Mouse (Mus musculus): Measurements from ENCODE around the gene Cd7.

GRCm38 (mm10) chr11:121067895-121068294 is 28.7 kb upstream of the Cd7 start:
- TF ChIP-seq CHD2 (IDR thresholded peaks at IDR 0.05; ENCODE audit: low read depth, low read length) (no peak), ZC3H11A (IDR thresholded peaks at IDR 0.05; ENCODE audit: borderline replicate concordance, low read depth, low read length) (no peak), HCFC1 (IDR thresholded peaks at IDR 0.05; ENCODE audit: borderline replicate concordance, insufficient read depth, low read length) (no peak), MAFK (IDR thresholded peaks at IDR 0.05; ENCODE audit: insufficient read depth, low read depth, low read length) (no peak)

Data from ES-E14 (cell line).